Mouse (Mus musculus) layer of hippocampus, adult 9-11 months (tissue): Measurements from ENCODE around the gene Tspan12.
"Not testable (repeated sequence)": the region's sequence is repeated elsewhere in the genome, so short reads cannot be mapped to it uniquely, and the experiment has no call there.

Experiments used
- DNase-seq: peaks from one replicate; pipeline ENCODE4 v3.0.0; 2022

The Tspan12 gene

DNA sequence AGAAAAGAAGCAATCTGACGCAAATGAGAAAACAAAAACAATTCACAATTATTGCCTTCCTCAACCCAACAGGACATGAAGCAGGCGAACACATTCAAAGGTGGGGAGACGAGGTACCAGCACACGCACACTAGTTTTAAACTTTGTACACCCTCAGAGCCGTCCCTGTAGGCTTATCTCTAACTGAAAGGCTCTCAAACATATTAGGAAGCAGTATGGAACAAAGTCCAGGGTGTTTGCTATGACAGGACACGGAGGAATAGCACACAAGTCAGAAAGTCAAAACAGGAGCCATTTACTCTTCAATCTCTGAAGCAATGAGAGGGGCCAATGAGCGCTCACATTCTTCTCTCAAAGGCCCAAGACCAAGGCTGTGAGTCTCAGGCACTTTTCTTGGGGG is 24.3 kb downstream of the Tspan12 start:
- DNase-seq: no peak

DNA sequence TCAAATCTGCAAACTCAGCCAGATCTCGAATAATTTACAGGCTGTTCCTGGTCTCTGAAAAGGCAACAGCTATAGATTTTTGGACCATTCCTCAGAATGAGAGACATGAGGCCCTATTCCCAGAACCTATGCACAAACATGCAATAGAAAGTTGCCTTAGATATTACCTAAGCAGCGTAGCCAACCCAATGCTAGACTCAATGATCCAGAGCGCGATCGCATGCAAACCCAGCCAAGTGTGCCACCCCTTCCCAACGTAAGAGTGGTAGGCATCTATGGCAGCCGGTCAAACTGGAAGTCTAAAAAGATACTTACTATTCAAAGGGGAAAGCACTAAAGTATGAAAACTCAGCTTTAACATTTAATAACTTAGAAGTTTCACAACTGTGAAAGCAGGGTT is 28.6 kb downstream of the Tspan12 start:
- DNase-seq: no peak

DNA sequence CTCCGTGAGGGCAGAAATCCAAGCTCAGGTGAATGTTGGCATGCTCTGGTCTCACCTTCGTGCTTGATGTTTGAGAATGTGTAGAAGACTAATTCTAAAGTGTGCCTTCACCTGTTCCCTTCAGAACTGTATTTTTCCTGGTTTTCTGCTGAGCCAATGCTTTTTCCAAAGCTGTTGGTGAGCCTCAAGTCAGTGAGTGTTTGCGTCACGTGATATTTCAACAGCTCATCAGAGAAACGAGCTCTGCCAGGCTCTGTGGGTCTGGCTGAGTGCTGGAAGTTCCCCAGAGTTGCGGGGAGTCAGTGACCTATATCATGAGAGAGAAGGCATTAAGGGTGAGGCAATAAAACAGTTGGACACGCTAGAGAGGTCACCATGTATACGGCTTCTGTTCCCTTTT is 29.0 kb downstream of the Tspan12 start:
- DNase-seq: no peak

DNA sequence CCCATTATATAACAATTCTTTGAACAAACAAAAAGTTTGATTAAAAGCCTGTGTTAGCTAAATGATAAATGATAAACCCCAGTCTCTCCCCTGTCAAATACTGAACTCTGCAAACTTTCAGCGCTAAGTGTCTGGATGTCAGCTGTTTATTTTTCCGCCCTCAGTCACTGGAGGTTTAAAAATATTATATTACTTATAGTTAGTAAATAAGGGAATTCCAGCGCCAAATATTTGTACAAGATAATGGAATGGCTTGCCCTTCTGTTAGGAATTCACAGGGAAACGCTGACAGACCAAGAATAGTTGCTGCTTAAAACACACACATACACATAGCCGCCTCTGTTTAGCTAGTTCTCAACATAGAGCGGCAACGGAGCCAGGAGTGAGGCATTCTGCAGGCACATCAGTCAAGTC is 29.6 kb downstream of the Tspan12 start:
- no peak for DNase-seq

DNA sequence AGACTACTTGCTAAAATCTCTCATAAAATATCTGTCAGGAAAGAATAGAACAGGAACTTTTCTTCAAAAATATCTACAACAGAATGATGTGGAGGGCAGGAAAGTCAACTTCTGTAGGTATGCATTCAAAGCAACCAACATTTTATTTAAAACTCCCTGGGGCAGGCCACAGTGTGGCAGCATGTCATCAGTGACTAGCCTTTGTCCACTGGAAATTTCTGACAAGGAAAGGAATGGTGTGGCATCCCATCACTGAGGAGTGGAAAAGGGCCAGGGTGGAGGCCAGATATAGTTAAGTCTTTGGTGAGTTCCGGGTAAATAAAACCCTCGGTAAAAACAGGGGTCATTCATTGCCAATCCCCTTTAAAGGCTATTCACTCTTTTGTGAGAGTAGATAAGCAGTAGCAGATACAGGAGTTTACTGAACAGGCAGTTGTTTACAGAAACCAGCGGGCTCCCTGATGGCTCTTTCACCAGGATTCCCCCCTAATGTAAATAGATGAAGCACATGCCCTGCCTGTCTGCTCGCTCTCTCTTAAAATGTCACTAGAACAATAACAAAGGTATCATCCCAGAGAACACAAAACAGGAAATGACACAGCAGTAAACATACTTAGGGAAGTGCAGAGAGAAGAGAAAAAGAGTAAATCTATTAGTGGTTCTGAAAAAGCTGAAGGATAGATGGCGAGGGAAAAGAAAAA is 34.1 kb downstream of the Tspan12 start:
- DNase-seq: no peak

DNA sequence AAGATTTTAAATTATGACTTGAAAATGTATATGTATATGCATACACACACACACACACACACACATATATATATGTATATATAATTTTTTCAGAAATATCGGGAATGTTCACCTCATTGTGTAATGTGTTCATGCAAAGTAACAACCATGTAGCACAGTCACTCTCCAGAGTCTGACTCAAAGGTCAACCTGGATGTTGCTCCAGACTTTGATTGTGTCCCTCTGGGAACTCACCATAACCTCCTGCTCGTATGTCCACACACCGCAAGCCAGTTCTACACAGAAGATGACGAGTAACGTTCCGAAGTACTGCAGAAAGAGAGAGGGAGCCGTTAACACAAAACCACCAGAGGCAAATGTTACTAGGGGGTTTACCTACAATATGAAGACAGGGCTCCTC is 46.3 kb downstream of the Tspan12 start:
- DNase-seq: no peak

GRCm38 (mm10) chr6:21805013-21805570 is 47.2 kb downstream of the Tspan12 start:
- no peak for DNase-seq

GRCm38 (mm10) chr6:21803483-21804340 is 48.6 kb downstream of the Tspan12 start:
- DNase-seq: peak; percentile 22

DNA sequence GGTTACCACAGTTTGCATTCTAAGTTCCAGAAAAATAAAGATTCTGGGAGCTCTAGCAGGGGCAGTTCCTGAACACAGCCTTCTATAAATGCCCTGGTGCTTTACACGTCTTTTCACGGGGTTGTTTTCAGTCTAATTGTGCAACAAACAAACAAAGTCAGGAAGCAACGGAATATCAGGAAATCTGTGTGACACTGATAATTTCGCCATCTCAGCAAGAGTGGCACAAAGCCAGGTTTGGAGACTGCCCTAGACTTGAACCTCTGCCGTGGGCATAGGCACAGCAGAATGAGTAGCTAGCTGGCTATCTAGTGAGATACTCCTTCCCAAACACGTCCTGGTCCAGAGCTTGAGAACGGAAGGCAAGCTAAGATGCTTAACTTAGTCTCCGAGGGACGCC is 53.7 kb downstream of the Tspan12 start:
- no peak for DNase-seq

- no peak for DNase-seq
Measured at GRCm38 (mm10) chr6:21797087-21797486, 55.2 kb downstream of the Tspan12 start.

- no peak for DNase-seq
Measured at GRCm38 (mm10) chr6:21796413-21796812, 55.9 kb downstream of the Tspan12 start.

DNA sequence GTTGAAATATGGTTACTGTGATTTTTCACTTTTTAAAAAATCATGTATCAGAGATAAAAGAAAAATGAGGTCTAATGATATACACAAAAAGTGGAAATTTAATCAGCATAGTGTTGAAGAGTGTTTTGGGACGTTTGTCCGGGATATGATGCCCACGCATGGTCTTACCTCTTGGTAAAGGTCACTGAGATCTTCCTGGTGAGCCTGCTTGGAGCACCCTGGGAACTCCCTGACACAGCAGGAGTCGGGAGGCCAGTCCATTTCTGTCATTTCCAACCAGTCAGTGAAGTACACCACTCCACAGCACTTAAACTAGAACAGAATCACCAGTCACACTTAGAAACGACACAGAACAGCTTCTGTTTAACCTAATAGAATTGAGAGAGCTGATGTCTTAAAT is 56.9 kb downstream of the Tspan12 start:
- DNase-seq: no peak

GRCm38 (mm10) chr6:21795072-21795407 is 57.3 kb downstream of the Tspan12 start:
- DNase-seq: peak; percentile 13

DNA sequence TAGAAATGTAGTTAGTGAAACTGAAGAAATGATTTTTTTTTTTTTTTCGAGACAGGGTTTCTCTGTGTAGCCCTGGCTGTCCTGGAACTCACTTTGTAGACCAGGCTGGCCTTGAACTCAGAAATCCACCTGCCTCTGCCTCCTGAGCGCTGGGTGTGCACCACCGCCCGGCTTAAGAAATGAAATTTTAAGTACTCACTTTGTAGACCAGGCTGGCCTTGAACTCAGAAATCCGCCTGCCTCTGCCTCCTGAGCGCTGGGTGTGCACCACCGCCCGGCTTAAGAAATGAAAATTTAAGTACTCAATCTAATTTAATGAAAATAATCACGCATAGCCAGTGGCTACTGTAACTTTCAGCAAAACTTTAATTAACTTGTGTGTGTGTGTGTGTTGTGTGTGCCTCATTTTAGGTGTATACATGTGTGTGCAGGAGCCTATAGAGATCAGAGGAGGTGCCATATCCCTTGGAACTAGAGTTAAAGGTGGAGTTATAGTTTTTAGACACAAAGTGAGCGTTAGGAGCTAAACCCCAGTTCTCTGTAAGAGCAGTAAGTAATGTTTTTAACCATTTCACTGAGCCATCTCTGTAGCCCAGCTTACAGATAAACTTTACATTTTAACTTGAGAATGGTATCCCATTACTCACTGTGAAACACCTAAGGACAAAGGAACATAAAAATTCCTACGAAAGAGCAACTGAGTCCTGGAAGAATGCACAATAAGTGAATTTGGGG is 57.8 kb downstream of the Tspan12 start:
- no peak for DNase-seq

GRCm38 (mm10) chr6:21791307-21791706 is 61.0 kb downstream of the Tspan12 start:
- DNase-seq: no peak

DNA sequence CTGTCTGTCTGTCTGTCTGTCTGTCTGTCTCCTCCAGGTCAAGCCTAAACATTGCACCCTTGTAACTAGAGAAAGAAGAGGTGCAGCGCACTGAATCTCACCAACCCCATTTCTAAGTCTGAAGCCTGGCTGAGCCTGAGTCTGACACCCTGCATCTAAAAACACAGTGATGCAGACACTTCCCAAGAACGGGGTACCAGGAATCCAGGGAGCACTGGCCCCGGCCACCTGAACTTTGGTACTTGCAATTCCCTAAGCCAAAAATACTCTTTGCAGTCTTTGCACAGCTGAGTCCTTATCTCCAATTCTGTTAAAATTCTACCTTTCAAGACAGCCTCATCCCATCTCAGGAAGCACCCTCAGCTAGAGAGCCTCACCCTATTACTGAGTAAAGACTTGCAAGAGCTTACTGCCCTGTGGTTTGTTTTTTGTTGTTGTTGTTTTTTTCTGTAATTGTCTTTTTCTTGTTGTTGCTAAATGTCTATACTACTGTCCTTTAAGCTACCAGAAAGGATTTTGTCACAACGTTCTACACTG is 61.7 kb downstream of the Tspan12 start:
- no peak for DNase-seq

- no peak for DNase-seq
Measured at GRCm38 (mm10) chr6:21790036-21790435, 62.3 kb downstream of the Tspan12 start.

- not testable (repeated sequence) for DNase-seq
Measured at GRCm38 (mm10) chr6:21789582-21789981, 62.7 kb downstream of the Tspan12 start.

DNA sequence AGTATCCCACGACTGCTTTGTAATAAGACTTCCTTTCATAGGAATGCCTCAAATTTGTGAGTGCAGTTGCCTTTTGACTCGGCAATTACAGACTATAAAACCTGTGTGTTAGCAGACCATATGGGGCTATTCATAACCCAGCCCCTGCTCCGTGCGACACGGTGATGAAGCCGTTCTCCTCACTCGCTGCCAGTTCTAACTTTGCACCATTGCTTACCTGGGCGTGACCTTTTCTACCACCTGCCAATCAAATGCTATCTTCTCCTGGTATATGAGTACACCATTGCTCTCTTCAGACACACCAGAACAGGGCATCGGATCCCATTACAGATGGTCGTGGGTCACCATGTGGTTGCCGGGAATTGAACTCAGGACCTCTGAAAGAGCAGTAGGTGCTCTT is 64.6 kb downstream of the Tspan12 start:
- no peak for DNase-seq

DNA sequence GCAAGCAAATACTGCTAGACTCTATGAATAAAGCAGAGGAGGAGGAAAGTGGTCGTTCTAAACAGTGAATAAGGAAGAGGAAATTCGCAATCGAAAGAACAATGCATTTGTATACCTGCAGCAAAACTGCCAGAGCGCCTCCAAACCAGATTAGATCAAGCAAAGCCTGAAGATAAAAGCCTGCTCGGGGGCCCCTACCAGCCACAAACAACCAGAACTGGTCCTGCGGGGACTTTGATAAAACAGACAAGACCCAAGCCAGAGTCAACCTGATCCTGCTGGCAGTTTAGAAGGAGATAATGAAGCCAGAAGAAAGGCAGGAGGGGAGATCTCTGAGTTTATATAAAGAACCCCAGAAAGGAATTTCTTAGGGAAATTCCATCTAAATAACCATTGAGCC is 65.0 kb downstream of the Tspan12 start:
- DNase-seq: no peak

- no peak for DNase-seq
Measured at GRCm38 (mm10) chr6:21774213-21774916, 78.0 kb downstream of the Tspan12 start.

- no peak for DNase-seq
Measured at GRCm38 (mm10) chr6:21769447-21769809, 82.9 kb downstream of the Tspan12 start.
